Mouse (Mus musculus) lung, postnatal 10 days (tissue): ENCODE data around the gene Clstn3.
"Not testable (repeated sequence)": the region's sequence is repeated elsewhere in the genome, so short reads cannot be mapped to it uniquely, and the experiment has no call there.

Experiments used
- DNase-seq: peaks from one replicate; pipeline ENCODE4 v3.0.0; 2021

The Clstn3 gene

GRCm38 (mm10) chr6:124407180-124407579 lies 57.4 kb downstream of the Clstn3 start:
- DNase-seq, result no peak

GRCm38 (mm10) chr6:124406326-124406725 lies 58.3 kb downstream of the Clstn3 start:
- no peak for DNase-seq

GRCm38 (mm10) chr6:124399738-124400137 lies 64.9 kb downstream of the Clstn3 start:
- DNase-seq, result no peak

GRCm38 (mm10) chr6:124394991-124395390 lies 69.6 kb downstream of the Clstn3 start:
- DNase-seq, result not testable (repeated sequence)
